Mouse (Mus musculus) ES-E14 (cell line): Measurements from ENCODE around the gene Tapt1.

Experiments used
- CHD2 ChIP-seq: IDR thresholded peaks from 2 replicates; pipeline ENCODE4 v1.6.1; 2014; ENCODE audit warnings: mild to moderate bottlenecking, low read depth, low read length, inconsistent platforms
- HCFC1 ChIP-seq: IDR thresholded peaks from 2 replicates; pipeline ENCODE4 v1.6.1; 2012; ENCODE audit warnings: low read length, inconsistent platforms, borderline replicate concordance; ENCODE audit not compliant: insufficient read depth
- ZC3H11A ChIP-seq: IDR thresholded peaks from 2 replicates; pipeline ENCODE4 v1.6.1; 2012; ENCODE audit warnings: low read depth, mild to moderate bottlenecking, inconsistent platforms, low read length, borderline replicate concordance

DNA sequence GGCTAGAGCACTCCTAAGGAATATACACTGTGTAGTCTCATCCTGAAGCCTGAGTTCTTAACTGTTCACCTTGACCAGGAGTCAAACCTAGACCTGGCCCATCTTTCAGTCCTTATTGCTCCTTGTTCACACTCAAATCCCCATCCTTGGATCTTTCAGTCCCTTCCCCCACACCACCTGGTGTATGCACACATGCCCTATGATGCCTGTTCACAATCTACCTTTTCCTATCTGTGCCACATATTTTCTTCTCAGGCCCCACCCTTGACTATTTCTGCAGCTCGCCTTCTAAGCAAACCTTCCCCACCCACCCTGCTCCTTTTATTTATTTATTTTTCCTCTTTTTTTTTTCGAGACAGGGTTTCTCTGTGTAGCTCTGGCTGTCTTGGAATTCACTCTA lies 12.4 kb downstream of the Tapt1 start:
- TF ChIP-seq ZC3H11A (no peak), HCFC1 (no peak), CHD2 (no peak)
